Mouse (Mus musculus): ENCODE data around the gene Slit2. TPM values are rescaled to one million over a fixed set of nuclear protein-coding genes. Genes with fewer than 3 reads are reported as not detected.

Gene Slit2
- polyA plus RNA-seq, 1 experiment from 2014 or later, result not detected

- WGBS (ENCODE audit: missing documents), result 90% methylated on average over 9 of the region's 9 CpGs
- no peak overlapping the region for H3K4me3 ChIP-seq (ENCODE audit: inconsistent target)
- H3K36me3 ChIP-seq (ENCODE audit: inconsistent target), result no peaks in the 10 kb centered on the region
Observed at GRCm38 (mm10) chr5:48005533-48005932, 22.6 kb downstream of the Slit2 start.

DNA sequence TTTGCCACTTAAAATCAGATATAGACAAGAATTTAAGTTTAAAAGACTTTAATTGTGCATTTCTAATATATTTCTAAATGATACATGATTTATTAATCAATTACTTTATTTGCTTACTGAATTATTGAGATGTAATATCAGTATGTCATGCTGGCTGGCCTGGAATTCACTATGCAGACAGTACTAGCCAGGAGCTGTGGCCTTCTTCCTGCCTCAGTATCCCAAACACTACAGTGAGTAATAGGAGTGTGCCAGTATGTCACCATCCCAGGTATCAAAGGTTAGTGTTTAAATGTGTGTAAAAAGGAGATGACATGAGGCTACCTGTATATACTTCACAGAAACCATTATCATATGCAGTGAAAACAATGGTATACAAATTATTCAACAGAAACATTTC, 23.1 kb downstream of the Slit2 start:
- no peak overlapping the region for H3K4me3 ChIP-seq (ENCODE audit: inconsistent target)
- H3K36me3 ChIP-seq (ENCODE audit: inconsistent target), result no peaks in the 10 kb centered on the region
- no peaks in the 10 kb centered on the region for H3K79me2 ChIP-seq (ENCODE audit: inconsistent target)
- no peak overlapping the region for H3K27ac ChIP-seq

More at GRCm38 (mm10) chr5:48005533-48005932, 22.6 kb downstream of the Slit2 start:
- Histone ChIP-seq H3K79me2 (ENCODE audit: inconsistent target) (no peaks in the 10 kb centered on the region), H3K27ac (no peak overlapping the region)

DNA sequence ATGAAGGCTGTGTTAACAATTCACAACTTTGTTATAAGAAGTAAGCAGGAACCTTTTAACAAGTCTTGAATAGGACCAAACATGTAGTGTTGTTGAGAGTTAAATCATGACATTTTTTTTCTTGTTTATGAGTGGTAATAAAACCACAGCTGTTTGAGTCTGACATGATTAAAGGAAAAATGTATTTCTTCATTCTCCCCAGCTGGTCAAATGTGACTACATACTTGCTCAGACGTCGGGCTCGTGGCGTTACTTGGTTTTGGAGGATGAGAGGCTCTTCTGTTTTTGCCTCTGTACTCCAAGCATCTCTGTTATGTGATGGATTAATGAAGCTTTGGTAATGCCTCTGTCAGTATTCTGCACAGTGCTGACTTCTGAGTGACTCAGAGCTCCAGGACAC, 40.5 kb downstream of the Slit2 start:
- 89% methylated on average over 4 of the region's 4 CpGs for WGBS (ENCODE audit: missing documents)
- Histone ChIP-seq H3K36me3 (ENCODE audit: inconsistent target) (no peaks in the 10 kb centered on the region), H3K4me3 (ENCODE audit: inconsistent target) (no peak overlapping the region), H3K79me2 (ENCODE audit: inconsistent target) (no peaks in the 10 kb centered on the region), H3K27ac (no peak overlapping the region)

GRCm38 (mm10) chr5:48034875-48035274, 51.9 kb downstream of the Slit2 start:
- WGBS (ENCODE audit: missing documents), result 86% methylated on average over 1 of the region's 1 CpGs
- Histone ChIP-seq H3K79me2 (ENCODE audit: inconsistent target) (no peaks in the 10 kb centered on the region), H3K4me3 (ENCODE audit: inconsistent target) (no peak overlapping the region), H3K27ac (no peak overlapping the region), H3K36me3 (ENCODE audit: inconsistent target) (no peaks in the 10 kb centered on the region)

DNA sequence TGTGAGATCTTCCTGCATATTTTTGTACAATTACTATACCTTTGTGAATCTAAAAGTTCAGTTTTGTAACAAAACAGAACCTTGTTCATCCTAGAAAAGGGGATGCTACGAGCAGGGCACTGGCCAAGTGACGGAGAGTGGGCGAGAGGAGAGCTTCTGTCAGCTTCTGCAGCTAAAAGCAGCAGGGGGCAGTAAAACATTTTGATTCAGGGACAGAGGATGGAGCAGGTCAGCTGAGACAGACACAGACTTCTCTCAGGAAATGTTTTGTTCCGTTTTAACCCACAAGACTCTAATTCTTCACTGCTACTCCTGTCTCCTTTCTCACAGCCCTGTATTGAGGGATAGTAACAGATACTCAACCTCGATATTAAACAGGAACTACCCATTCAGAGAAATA, 55.1 kb downstream of the Slit2 start:
- Histone ChIP-seq H3K27ac (no peak overlapping the region), H3K79me2 (ENCODE audit: inconsistent target) (no peaks in the 10 kb centered on the region), H3K36me3 (ENCODE audit: inconsistent target) (no peaks in the 10 kb centered on the region), H3K4me3 (ENCODE audit: inconsistent target) (no peak overlapping the region)
- 17% methylated on average over 5 of the region's 5 CpGs for WGBS (ENCODE audit: missing documents)

- no peak overlapping the region for H3K4me3 ChIP-seq (ENCODE audit: inconsistent target)
- 81% methylated on average over 8 of the region's 8 CpGs for WGBS (ENCODE audit: missing documents)
- H3K36me3 ChIP-seq (ENCODE audit: inconsistent target), result no peaks in the 10 kb centered on the region
- no peak overlapping the region for H3K27ac ChIP-seq
- H3K79me2 ChIP-seq (ENCODE audit: inconsistent target), result no peaks in the 10 kb centered on the region
Observed at GRCm38 (mm10) chr5:48048986-48049751, 66.2 kb downstream of the Slit2 start.

GRCm38 (mm10) chr5:48050637-48051314, 67.8 kb downstream of the Slit2 start:
- no peak overlapping the region for H3K27ac ChIP-seq
- H3K79me2 ChIP-seq (ENCODE audit: inconsistent target), result no peaks in the 10 kb centered on the region
- WGBS (ENCODE audit: missing documents), result 91% methylated on average over 5 of the region's 5 CpGs
- no peaks in the 10 kb centered on the region for H3K36me3 ChIP-seq (ENCODE audit: inconsistent target)
- no peak overlapping the region for H3K4me3 ChIP-seq (ENCODE audit: inconsistent target)

DNA sequence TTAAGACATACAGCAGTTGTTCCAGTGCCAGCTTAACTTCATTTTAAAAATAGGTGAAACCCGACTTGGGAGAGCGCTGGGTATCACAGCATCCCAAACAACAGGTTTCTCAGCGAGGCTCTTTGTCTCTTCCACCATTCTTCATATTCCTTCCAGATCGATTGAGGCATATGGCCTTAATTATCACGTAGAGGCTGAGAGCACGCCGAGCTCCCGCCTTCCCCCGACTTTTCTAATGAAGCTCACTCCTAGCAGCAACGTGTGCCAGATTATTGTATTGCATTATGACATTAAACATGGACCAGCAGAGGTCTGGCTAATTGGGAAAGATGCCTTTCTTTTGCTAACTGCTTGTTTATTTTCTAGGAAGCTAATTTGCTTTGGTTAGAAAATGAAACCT, 75.7 kb downstream of the Slit2 start:
- H3K36me3 ChIP-seq (ENCODE audit: inconsistent target), result no peaks in the 10 kb centered on the region
- H3K27ac ChIP-seq, result no peak overlapping the region
- no peaks in the 10 kb centered on the region for H3K79me2 ChIP-seq (ENCODE audit: inconsistent target)
- H3K4me3 ChIP-seq (ENCODE audit: inconsistent target), result no peak overlapping the region
- WGBS (ENCODE audit: missing documents), result 92% methylated on average over 10 of the region's 10 CpGs

GRCm38 (mm10) chr5:48060715-48061114, 77.8 kb downstream of the Slit2 start:
- no peak overlapping the region for H3K27ac ChIP-seq
- WGBS (ENCODE audit: missing documents), result 96% methylated on average over 2 of the region's 2 CpGs
- H3K79me2 ChIP-seq (ENCODE audit: inconsistent target), result no peaks in the 10 kb centered on the region
- H3K36me3 ChIP-seq (ENCODE audit: inconsistent target), result no peaks in the 10 kb centered on the region
- H3K4me3 ChIP-seq (ENCODE audit: inconsistent target), result no peak overlapping the region

- H3K27ac ChIP-seq, result no peak overlapping the region
- H3K79me2 ChIP-seq (ENCODE audit: inconsistent target), result no peaks in the 10 kb centered on the region
- 78% methylated on average over 1 of the region's 1 CpGs for WGBS (ENCODE audit: missing documents)
- H3K36me3 ChIP-seq (ENCODE audit: inconsistent target), result no peaks in the 10 kb centered on the region
- no peak overlapping the region for H3K4me3 ChIP-seq (ENCODE audit: inconsistent target)
Observed at GRCm38 (mm10) chr5:48078730-48079129, 95.8 kb downstream of the Slit2 start.

GRCm38 (mm10) chr5:48081223-48081881, 98.4 kb downstream of the Slit2 start:
- 96% methylated on average over 8 of the region's 8 CpGs for WGBS (ENCODE audit: missing documents)
- H3K27ac ChIP-seq, result no peak overlapping the region
- H3K36me3 ChIP-seq (ENCODE audit: inconsistent target), result no peaks in the 10 kb centered on the region

GRCm38 (mm10) chr5:48113400-48113799, 130.5 kb downstream of the Slit2 start:
- Histone ChIP-seq H3K27ac (no peak overlapping the region), H3K36me3 (ENCODE audit: inconsistent target) (no peaks in the 10 kb centered on the region), H3K79me2 (ENCODE audit: inconsistent target) (no peaks in the 10 kb centered on the region), H3K4me3 (ENCODE audit: inconsistent target) (no peak overlapping the region)
- WGBS (ENCODE audit: missing documents), result 31% methylated on average over 1 of the region's 1 CpGs

More at GRCm38 (mm10) chr5:48081223-48081881, 98.4 kb downstream of the Slit2 start:
- Histone ChIP-seq H3K4me3 (ENCODE audit: inconsistent target) (no peak overlapping the region), H3K79me2 (ENCODE audit: inconsistent target) (no peaks in the 10 kb centered on the region)

DNA sequence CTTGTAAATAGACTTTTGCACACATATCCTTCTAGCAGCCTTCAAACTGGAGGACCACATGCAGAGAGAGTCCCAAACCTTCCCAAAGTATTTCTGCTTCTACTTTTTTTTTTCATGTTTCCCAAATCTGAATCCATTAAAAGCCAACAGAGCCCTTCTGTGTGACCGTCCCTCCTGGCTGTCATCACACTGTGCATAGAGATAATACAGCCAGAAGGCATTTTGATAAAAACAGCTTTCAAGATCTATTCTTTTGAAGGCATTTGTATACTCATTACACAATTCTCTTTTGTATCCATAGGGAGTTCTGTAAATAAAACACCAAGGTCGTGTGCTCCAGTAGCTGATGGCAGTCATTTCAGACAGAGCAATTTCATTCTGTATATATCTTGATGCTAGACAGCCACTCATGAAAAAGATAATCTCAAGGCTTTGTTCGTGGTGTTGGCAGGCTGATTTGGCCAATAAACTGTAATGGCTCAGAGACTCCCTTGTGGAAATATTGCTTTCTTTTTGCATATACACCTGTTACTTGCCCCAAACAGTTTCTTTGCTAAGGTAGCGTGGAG, 132.1 kb downstream of the Slit2 start:
- WGBS (ENCODE audit: missing documents), result 77% methylated on average over 4 of the region's 4 CpGs
- Histone ChIP-seq H3K79me2 (ENCODE audit: inconsistent target) (no peaks in the 10 kb centered on the region), H3K4me3 (ENCODE audit: inconsistent target) (no peak overlapping the region), H3K27ac (no peak overlapping the region), H3K36me3 (ENCODE audit: inconsistent target) (no peaks in the 10 kb centered on the region)

GRCm38 (mm10) chr5:48122651-48123050, 139.7 kb downstream of the Slit2 start:
- H3K36me3 ChIP-seq (ENCODE audit: inconsistent target), result no peaks in the 10 kb centered on the region
- H3K27ac ChIP-seq, result no peak overlapping the region
- 93% methylated on average over 5 of the region's 5 CpGs for WGBS (ENCODE audit: missing documents)

More at GRCm38 (mm10) chr5:48122651-48123050, 139.7 kb downstream of the Slit2 start:
- Histone ChIP-seq H3K4me3 (ENCODE audit: inconsistent target) (no peak overlapping the region), H3K79me2 (ENCODE audit: inconsistent target) (no peaks in the 10 kb centered on the region)

All from macrophage (primary cell).